Mouse (Mus musculus): ENCODE measurements around the gene Sf1.

DNA sequence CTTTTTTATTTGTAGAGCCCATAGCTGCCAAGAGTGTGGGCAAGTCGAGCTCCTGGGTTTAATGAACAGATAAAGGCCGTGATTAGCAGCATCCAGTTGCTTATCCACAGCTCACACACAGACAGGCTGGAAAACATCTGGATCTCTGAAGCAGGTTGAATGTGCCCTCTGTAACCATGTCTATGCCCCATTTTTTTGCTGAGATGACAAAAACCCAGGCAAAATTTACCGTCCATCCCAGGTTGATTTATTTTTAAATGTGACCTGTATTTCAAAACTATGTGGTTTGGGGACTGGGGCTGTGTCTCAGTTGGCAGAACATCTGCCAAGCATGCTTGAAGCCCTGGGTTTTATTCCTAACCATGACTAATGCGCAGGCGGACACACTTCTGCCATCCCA, 45.7 kb downstream of the Sf1 start:
- TF ChIP-seq CTCF (conservative IDR thresholded peaks at IDR 0.05; ENCODE audit: low read length) (no peak), NANOG (IDR thresholded peaks at IDR 0.05; ENCODE audit: borderline replicate concordance, low read length) (no peak), POU5F1 (IDR thresholded peaks at IDR 0.05; ENCODE audit: borderline replicate concordance, low read length) (no peak)
